Mouse (Mus musculus): ENCODE data around the gene Carmil2.

Carmil2 gene

GRCm38 (mm10) chr8:105685796-105686308, at the start of gene Carmil2:
Gene Carmil2 (plus strand): TSS chr8:105686274.
- peak; percentile 61 for DNase-seq

- DNase-seq = peak; percentile 62
Observed at GRCm38 (mm10) chr8:105636963-105637510, 49.0 kb upstream of the Carmil2 start, which contains the start of gene Agrp. Gene Agrp (minus strand): TSS chr8:105637393.

GRCm38 (mm10) chr8:105637601-105638041, 48.5 kb upstream of the Carmil2 start:
- DNase-seq = no peak

- no peak for DNase-seq
Observed at GRCm38 (mm10) chr8:105638510-105638909, 47.6 kb upstream of the Carmil2 start.

GRCm38 (mm10) chr8:105639835-105640234, 46.2 kb upstream of the Carmil2 start:
- DNase-seq = no peak

- DNase-seq = no peak
Observed at GRCm38 (mm10) chr8:105640511-105640910, 45.6 kb upstream of the Carmil2 start.

GRCm38 (mm10) chr8:105645205-105645604, 40.9 kb upstream of the Carmil2 start:
- DNase-seq = no peak

- DNase-seq = no peak
Observed at GRCm38 (mm10) chr8:105648929-105649328, 37.1 kb upstream of the Carmil2 start.

GRCm38 (mm10) chr8:105657641-105658040, 28.4 kb upstream of the Carmil2 start:
- no peak for DNase-seq

GRCm38 (mm10) chr8:105661167-105661566, 24.9 kb upstream of the Carmil2 start:
- peak; percentile 36 for DNase-seq

- DNase-seq = no peak
Observed at GRCm38 (mm10) chr8:105677891-105678290, 8.2 kb upstream of the Carmil2 start.

- DNase-seq = no peak
Observed at GRCm38 (mm10) chr8:105685325-105685724, 749 bp upstream of the Carmil2 start.

GRCm38 (mm10) chr8:105686551-105686950, 477 bp downstream of the Carmil2 start:
- no peak for DNase-seq

- no peak for DNase-seq
Observed at GRCm38 (mm10) chr8:105687512-105687911, 1.4 kb downstream of the Carmil2 start.

GRCm38 (mm10) chr8:105688242-105688752, 2.2 kb downstream of the Carmil2 start:
- DNase-seq = no peak

GRCm38 (mm10) chr8:105689256-105689982, 3.3 kb downstream of the Carmil2 start:
- DNase-seq = no peak

- DNase-seq = no peak
Observed at GRCm38 (mm10) chr8:105689983-105690360, 3.9 kb downstream of the Carmil2 start.

- no peak for DNase-seq
Observed at GRCm38 (mm10) chr8:105690978-105691377, 4.9 kb downstream of the Carmil2 start.

GRCm38 (mm10) chr8:105692449-105693182, 6.5 kb downstream of the Carmil2 start:
- no peak for DNase-seq

GRCm38 (mm10) chr8:105693648-105694047, 7.6 kb downstream of the Carmil2 start:
- peak; percentile 84 for DNase-seq

- no peak for DNase-seq
Observed at GRCm38 (mm10) chr8:105694051-105694799, 8.2 kb downstream of the Carmil2 start.

GRCm38 (mm10) chr8:105695080-105695780, 9.2 kb downstream of the Carmil2 start:
- no peak for DNase-seq
